Mouse (Mus musculus) embryonic fibroblast, embryonic 13.5 days (primary cell): Measurements from ENCODE around the gene Cytl1.

Experiments used
- CTCF ChIP-seq: IDR thresholded peaks from 2 replicates; pipeline ENCODE4 v1.5.1; 2011; ENCODE audit warnings: mild to moderate bottlenecking, control low read depth, low read length, moderate library complexity, borderline replicate concordance; ENCODE audit not compliant: insufficient read depth
- POLR2A ChIP-seq: IDR thresholded peaks from 2 replicates; pipeline ENCODE4 v1.6.1; 2011; ENCODE audit warnings: low read depth, mild to moderate bottlenecking, control low read depth, low read length, moderate library complexity

DNA sequence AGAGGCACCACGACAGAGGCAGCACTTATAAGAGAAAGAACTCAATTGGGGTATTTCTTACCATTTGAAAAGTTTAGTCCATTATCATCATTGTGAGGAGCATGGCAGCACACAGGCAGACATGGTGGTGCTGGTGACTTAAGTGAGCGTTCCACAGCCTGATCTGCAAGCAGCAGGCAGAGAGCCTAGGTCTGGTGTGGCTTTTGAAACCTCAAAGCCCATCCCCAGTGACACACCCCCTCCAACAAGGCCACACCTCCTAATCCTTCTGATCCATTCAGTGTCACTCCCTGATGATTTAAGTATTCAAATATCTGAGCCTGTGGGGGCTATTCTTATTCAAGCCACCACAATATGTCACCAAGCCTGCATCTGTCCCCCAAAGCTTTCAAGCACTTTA is 30.4 kb upstream of the Cytl1 start:
- TF ChIP-seq CTCF (no peak), POLR2A (no peak)
